Mouse (Mus musculus) gonadal fat pad, adult 2 months (tissue): ENCODE results near the gene Gpr15. TPM values are rescaled to one million over a fixed set of nuclear protein-coding genes. Genes with fewer than 3 reads are reported as not detected.
A peak's percentile ranks its signal among the peaks of the same experiment; 100 is the strongest.

Experiments
- DNase-seq: peaks from one replicate; pipeline ENCODE4 v3.0.0-alpha.2; 2012; ENCODE audit warnings: low read depth
- polyA plus RNA-seq: library from polyadenylated mRNA; depleted of rRNA; stranded (reverse); fragments of >200 nt; gene quantifications from 2 replicates; pipeline ENCODE4 v1.2.3, GENCODE M21; 2012

Gpr15 gene
- polyA plus RNA-seq, 1 experiment, result not detected

- no peak for DNase-seq
Measured at GRCm38 (mm10) chr16:58702329-58702932, 16.4 kb downstream of the Gpr15 start.

GRCm38 (mm10) chr16:58701779-58702178 lies 17.1 kb downstream of the Gpr15 start:
- DNase-seq, result no peak

GRCm38 (mm10) chr16:58700816-58701424 lies 17.9 kb downstream of the Gpr15 start:
- no peak for DNase-seq

GRCm38 (mm10) chr16:58700174-58700573 lies 18.7 kb downstream of the Gpr15 start:
- DNase-seq, result no peak

GRCm38 (mm10) chr16:58697261-58697660 lies 21.6 kb downstream of the Gpr15 start:
- no peak for DNase-seq

- no peak for DNase-seq
Measured at GRCm38 (mm10) chr16:58696796-58697195, 22.1 kb downstream of the Gpr15 start.

GRCm38 (mm10) chr16:58694091-58694490 lies 24.8 kb downstream of the Gpr15 start:
- no peak for DNase-seq

GRCm38 (mm10) chr16:58690322-58690732 lies 28.5 kb downstream of the Gpr15 start:
- DNase-seq, result no peak

GRCm38 (mm10) chr16:58689555-58690169 lies 29.2 kb downstream of the Gpr15 start:
- DNase-seq, result no peak

GRCm38 (mm10) chr16:58688534-58688933 lies 30.3 kb downstream of the Gpr15 start:
- DNase-seq, result no peak

GRCm38 (mm10) chr16:58685548-58686537 lies 33.0 kb downstream of the Gpr15 start:
- no peak for DNase-seq

- no peak for DNase-seq
Measured at GRCm38 (mm10) chr16:58684537-58684936, 34.3 kb downstream of the Gpr15 start.

- DNase-seq, result no peak
Measured at GRCm38 (mm10) chr16:58683911-58684310, 35.0 kb downstream of the Gpr15 start.

- DNase-seq, result peak; percentile 85
Measured at GRCm38 (mm10) chr16:58682870-58683269, 36.0 kb downstream of the Gpr15 start.

- no peak for DNase-seq
Measured at GRCm38 (mm10) chr16:58682046-58682445, 36.8 kb downstream of the Gpr15 start.

GRCm38 (mm10) chr16:58678660-58679059 lies 40.2 kb downstream of the Gpr15 start:
- DNase-seq, result no peak

- no peak for DNase-seq
Measured at GRCm38 (mm10) chr16:58677491-58677890, 41.4 kb downstream of the Gpr15 start.

- DNase-seq, result no peak
Measured at GRCm38 (mm10) chr16:58676633-58677032, 42.2 kb downstream of the Gpr15 start.

- no peak for DNase-seq
Measured at GRCm38 (mm10) chr16:58676156-58676555, 42.7 kb downstream of the Gpr15 start.

- DNase-seq, result no peak
Measured at GRCm38 (mm10) chr16:58675256-58675655, 43.6 kb downstream of the Gpr15 start.

- DNase-seq, result no peak
Measured at GRCm38 (mm10) chr16:58673811-58674410, 45.0 kb downstream of the Gpr15 start.

- DNase-seq, result no peak
Measured at GRCm38 (mm10) chr16:58672396-58672795, 46.5 kb downstream of the Gpr15 start.
